Mouse (Mus musculus): ENCODE measurements around the gene Copz1.

DNA sequence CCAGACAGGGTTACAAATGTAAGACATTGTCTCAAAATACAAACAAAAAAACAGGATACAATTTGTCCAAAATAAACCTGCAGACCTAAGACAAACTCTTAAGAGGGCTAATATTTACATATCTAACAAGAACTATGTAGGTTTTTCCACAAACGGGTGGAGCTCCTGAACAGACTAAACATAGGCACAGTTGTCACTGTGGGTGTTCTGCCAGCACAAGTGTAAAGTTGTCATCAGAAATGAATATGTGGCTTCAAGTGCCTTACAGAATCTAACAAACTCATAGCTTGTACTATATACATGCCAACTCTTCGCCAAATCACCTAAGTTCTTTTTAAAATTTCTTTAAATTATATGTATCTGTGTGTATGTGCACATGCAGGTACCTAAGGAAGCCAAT is 39.4 kb upstream of the Copz1 start:
- TF ChIP-seq CTCF (IDR thresholded peaks at IDR 0.05; ENCODE audit: low read depth, low read length) (no peak), POLR2A (IDR thresholded peaks at IDR 0.05; ENCODE audit: extremely low read depth, insufficient read depth, low read length) (no peak)

Data from liver, adult 2 months (tissue).